Mouse (Mus musculus): ENCODE results near the gene Olfr389.

Gene Olfr389

GRCm38 (mm10) chr11:73780613-73781012 lies at the start of gene Olfr389:
Olfr389 (minus strand) TSS chr11:73780713.
- no peak for DNase-seq (ENCODE audit: extremely low spot score, low spot score)

GRCm38 (mm10) chr11:73816949-73817348 lies 36.4 kb upstream of the Olfr389 start, which contains the start of gene Olfr392:
Olfr392 (minus strand) TSS chr11:73817049.
- DNase-seq (ENCODE audit: extremely low spot score, low spot score): no peak

GRCm38 (mm10) chr11:73802952-73803351 lies 22.4 kb upstream of the Olfr389 start, which contains the start of gene Olfr391-ps:
Olfr391-ps (minus strand) TSS chr11:73803052.
- no peak for DNase-seq (ENCODE audit: extremely low spot score, low spot score)

- no peak for DNase-seq (ENCODE audit: extremely low spot score, low spot score)
Observed at GRCm38 (mm10) chr11:73782664-73783063, 2.2 kb upstream of the Olfr389 start, which contains the start of gene Olfr390. Olfr390 (plus strand) TSS chr11:73782964.

- DNase-seq (ENCODE audit: extremely low spot score, low spot score): no peak
Observed at GRCm38 (mm10) chr11:73759115-73759514, 21.4 kb downstream of the Olfr389 start.

Measured in neural tube, embryonic 10.5 days (tissue).